Mouse (Mus musculus): ENCODE data around the gene Cyba.
A peak's percentile ranks its signal among the peaks of the same experiment; 100 is the strongest.

DNA sequence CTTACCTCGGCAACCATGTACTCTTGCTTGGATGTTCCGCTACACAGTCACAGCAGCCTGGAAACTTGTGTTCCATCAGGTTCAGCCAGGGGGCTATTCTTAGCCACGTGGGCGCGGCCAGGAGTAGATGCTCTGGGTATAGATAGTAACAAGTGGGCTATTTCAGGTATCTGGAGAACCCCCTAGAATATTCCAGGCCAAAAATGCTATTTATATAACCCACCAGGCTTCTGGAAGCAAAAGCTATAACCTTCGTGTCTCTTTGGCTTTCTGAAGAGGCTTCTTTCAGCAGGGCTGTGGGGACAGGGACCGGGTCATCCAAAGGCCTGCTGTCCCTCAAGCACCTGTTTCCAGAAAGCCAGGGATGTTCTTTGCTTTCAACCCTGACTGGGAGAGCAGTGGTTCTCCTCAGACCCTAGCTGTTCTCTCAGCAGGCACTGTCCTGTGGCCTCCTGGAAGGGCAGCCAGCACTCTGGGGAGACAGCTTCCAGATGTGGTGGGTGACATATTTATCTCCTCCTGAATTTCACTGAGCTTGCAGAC is 18.5 kb upstream of the Cyba start:
- TF ChIP-seq POLR2A (IDR thresholded peaks at IDR 0.05; ENCODE audit: insufficient read depth, low read depth, low read length) = peak; percentile 30; the same call in 1 of the 2 replicates
- peak; percentile 90 for TF ChIP-seq EP300 (IDR thresholded peaks at IDR 0.05; ENCODE audit: insufficient read depth, low read depth, low read length)
